Mouse (Mus musculus) stomach, postnatal 0 days (tissue): ENCODE measurements at regions not wholly inside any gene's neighbourhood (a gene's known extent, or its start where the extent isn't known, plus 50 kb on each side); places are given as distances from the start of the nearest gene placed in this dataset.

Experiments used
- CTCF ChIP-seq: IDR thresholded peaks from 2 replicates; pipeline ENCODE4 v1.5.1; 2016; ENCODE audit warnings: antibody characterized with exemption, low read depth, mild to moderate bottlenecking, moderate library complexity
- EP300 ChIP-seq: optimal IDR thresholded peaks from 2 replicates; pipeline ENCODE3; 2016; ENCODE audit warnings: antibody characterized with exemption

- no peak for TF ChIP-seq CTCF
- TF ChIP-seq EP300, result no peak
Measured at GRCm38 (mm10) chr12:65491092-65491491, 265.8 kb downstream of the Wdr20rt start.
